Mouse (Mus musculus) CH12.LX (cell line): ENCODE data around the gene Paqr5.

Source experiments
- CTCF ChIP-seq, 2 experiments: IDR thresholded peaks in 1 of 2; conservative IDR thresholded peaks in 1 of 2; 2 replicates each; pipeline ENCODE4 v1.5.1; 2011 to 2012; ENCODE audit warnings: low read depth in 2 of 2, low read length in 2 of 2, improper control_type of control experiment in 1 of 2, inconsistent platforms in 1 of 2, mild to moderate bottlenecking in 1 of 2, moderate library complexity in 1 of 2
- EP300 ChIP-seq: IDR thresholded peaks from 2 replicates; pipeline ENCODE4 v1.6.1; 2011; ENCODE audit warnings: low read length, improper control_type of control experiment
- MAX ChIP-seq: IDR thresholded peaks from 2 replicates; pipeline ENCODE4 v1.6.1; 2011; ENCODE audit warnings: low read length, improper control_type of control experiment
- MAZ ChIP-seq: IDR thresholded peaks from 2 replicates; pipeline ENCODE4 v1.6.1; 2012; ENCODE audit warnings: low read depth, mild to moderate bottlenecking, inconsistent platforms, low read length, improper control_type of control experiment, moderate library complexity
- POLR2A ChIP-seq: IDR thresholded peaks from 2 replicates; pipeline ENCODE4 v1.6.1; 2011; ENCODE audit warnings: low read depth, mild to moderate bottlenecking, improper control_type of control experiment, low read length
- RAD21 ChIP-seq: IDR thresholded peaks from 2 replicates; pipeline ENCODE4 v1.6.1; 2011; ENCODE audit warnings: low read depth, mild to moderate bottlenecking, low read length, improper control_type of control experiment, moderate library complexity
- SIN3A ChIP-seq: IDR thresholded peaks from 2 replicates; pipeline ENCODE4 v1.6.1; 2012; ENCODE audit warnings: low read length, improper control_type of control experiment, inconsistent platforms
- USF2 ChIP-seq: conservative IDR thresholded peaks from 2 replicates; pipeline ENCODE4 v1.6.1; 2011; ENCODE audit warnings: low read depth, low read length, improper control_type of control experiment
- ZNF384 ChIP-seq: IDR thresholded peaks from 2 replicates; pipeline ENCODE4 v1.6.1; 2012; ENCODE audit warnings: low read depth, low read length, improper control_type of control experiment, inconsistent platforms

GRCm38 (mm10) chr9:61909633-61910032 lies 117.0 kb downstream of the Paqr5 start:
- TF ChIP-seq CTCF (conservative IDR thresholded peaks at IDR 0.05 in 1 of 2, IDR thresholded peaks at IDR 0.05 in 1 of 2; ENCODE audit: low read depth in 2 of 2, low read length in 2 of 2) = no peak
- no peak for TF ChIP-seq MAX
- TF ChIP-seq EP300 = no peak
- no peak for TF ChIP-seq POLR2A
- no peak for TF ChIP-seq ZNF384
- no peak for TF ChIP-seq MAZ
- TF ChIP-seq USF2 = no peak
- no peak for TF ChIP-seq RAD21
- TF ChIP-seq SIN3A = no peak
